Comparison of ENCODE assay signal across 9 mouse cellular contexts in genomic region chr7:4492284-4493224, GRCm38 (mm10). TPM values are rescaled to one million over a fixed set of nuclear protein-coding genes. Genes with fewer than 3 reads are reported as not detected.
A peak's percentile ranks its signal among the peaks of the same experiment; 100 is the strongest.
DNase-seq lines count a peak whose midpoint lies in the region; ATAC-seq and TF ChIP-seq lines count a peak whose summit lies in the region.
"Had no signal": no experiment of that assay in that cellular context is flagged by ENCODE, and none has a peak within 500 bp of the region (broad histone marks: within the 10 kb centered on the region; RNA-seq: fewer than 3 reads in every experiment).

No protein-coding gene starts in this region.

- H3K27ac ChIP-seq in lung, embryonic 15.5 days = no peak overlapping the region
- no peak overlapping the region; the same call in 1 of the 2 replicates for H3K27ac ChIP-seq in limb, embryonic 13.5 days
- 0 out of 2 replicates have a peak overlapping the region, but pooled peaks have one; percentile 19 for H3K27ac ChIP-seq in small intestine, adult 2 months (ENCODE audit: insufficient read depth, low read depth, low read length)

- no peak for TF ChIP-seq CTCF in lung, adult 2 months (IDR thresholded peaks at IDR 0.05; ENCODE audit: insufficient read depth, low read length)
- TF ChIP-seq CTCF in small intestine, adult 2 months (IDR thresholded peaks at IDR 0.05; ENCODE audit: extremely low read depth, insufficient read length, insufficient replicate concordance, low read depth, low read length) = no peak

- no peak overlapping the region for H3K4me2 ChIP-seq in lung, embryonic 15.5 days
- H3K4me2 ChIP-seq in limb, embryonic 13.5 days (replicated peaks) = no peak overlapping the region

- H3K4me1 ChIP-seq in lung, embryonic 15.5 days = peaks cover 14% of the 10 kb centered on the region
- peaks cover 20% of the 10 kb centered on the region for H3K4me1 ChIP-seq in lung, adult 2 months (ENCODE audit: control insufficient read depth, insufficient read depth, low read length)
- H3K4me1 ChIP-seq in limb, embryonic 13.5 days = peaks cover 16% of the 10 kb centered on the region
- peaks cover 4% of the 10 kb centered on the region; the same call in 1 of the 2 replicates for H3K4me1 ChIP-seq in small intestine, adult 2 months (ENCODE audit: control insufficient read depth, insufficient read depth, insufficient read length, low read length)

- H3K9me3 ChIP-seq in lung, embryonic 15.5 days = no peaks in the 10 kb centered on the region
- no peaks in the 10 kb centered on the region for H3K9me3 ChIP-seq in limb, embryonic 13.5 days

- no peak overlapping the region for H3K9ac ChIP-seq in lung, embryonic 15.5 days
- peak overlapping the region; percentile 25; the same call in 1 of the 2 replicates for H3K9ac ChIP-seq in limb, embryonic 13.5 days

- DNase-seq in lung, adult 2 months = no peak
- DNase-seq in brain, adult 2 months (ENCODE audit: low read depth, low spot score) = peak; percentile 20
- no peak for DNase-seq in kidney, postnatal 14 days
- DNase-seq in adrenal gland, postnatal 36 days = no peak
- DNase-seq in adrenal gland, adult 8-10 months = no peak
- DNase-seq: gastrocnemius, postnatal 25 days had no signal

- 78% methylated on average over 13 of the region's 13 CpGs for WGBS in lung, embryonic 15.5 days
- 58% methylated on average over 13 of the region's 13 CpGs for WGBS in lung, adult 2 months
- WGBS in limb, embryonic 13.5 days = 73% methylated on average over 13 of the region's 13 CpGs
- WGBS in small intestine, adult 2 months = 81% methylated on average over 13 of the region's 13 CpGs

- peak; percentile 45; the same call in 1 of the 2 replicates for ATAC-seq in lung, embryonic 15.5 days (ENCODE audit: borderline replicate concordance, extremely low read depth, low FRiP score, low TSS enrichment)
- peak; percentile 30; the same call in 1 of the 2 replicates for ATAC-seq in limb, embryonic 13.5 days (ENCODE audit: low FRiP score, low read depth)

- no peaks in the 10 kb centered on the region for H3K27me3 ChIP-seq in lung, embryonic 15.5 days
- H3K27me3 ChIP-seq in limb, embryonic 13.5 days = no peaks in the 10 kb centered on the region
- H3K27me3 ChIP-seq in small intestine, adult 2 months (ENCODE audit: control insufficient read depth, insufficient read depth, low read length) = no peaks in the 10 kb centered on the region

- TF ChIP-seq POLR2A in lung, adult 2 months (IDR thresholded peaks at IDR 0.05; ENCODE audit: borderline replicate concordance, extremely low read depth, low read depth, low read length) = no peak
- no peak for TF ChIP-seq POLR2A in small intestine, adult 2 months (IDR thresholded peaks at IDR 0.05; ENCODE audit: low read depth, low read length)

- H3K4me3 ChIP-seq in lung, embryonic 15.5 days = no peak overlapping the region
- H3K4me3 ChIP-seq in lung, adult 2 months (replicated peaks; ENCODE audit: extremely low read depth, low read depth, low read length) = no peak overlapping the region
- no peak overlapping the region for H3K4me3 ChIP-seq in limb, embryonic 13.5 days
- no peak overlapping the region for H3K4me3 ChIP-seq in small intestine, adult 2 months (ENCODE audit: low read depth, low read length)

- peaks cover 50% of the 10 kb centered on the region for H3K36me3 ChIP-seq in lung, embryonic 15.5 days
- H3K36me3 ChIP-seq in limb, embryonic 13.5 days = peaks cover 85% of the 10 kb centered on the region
- H3K36me3 ChIP-seq in small intestine, adult 2 months (ENCODE audit: control insufficient read depth, insufficient read depth, low read length) = peaks cover 31% of the 10 kb centered on the region

RNA-seq across cellular contexts. Expression of gene Ppp1r12c, which starts 8.9 kb away (rescaled TPM):
- polyA plus RNA-seq in lung, embryonic 15.5 days (2015; fragmentation: Nextera tagmentation; extraction: Ambion mirVana) = 41.6 and 49.0 TPM in 2 replicates
- polyA plus RNA-seq in lung, adult 2 months (2012; rRNA removed) = 92.3 and 108 TPM in 2 replicates
- 43.8 and 50.2 TPM in 2 replicates for polyA plus RNA-seq in limb, embryonic 13.5 days (2015; fragmentation: Nextera tagmentation; extraction: Ambion mirVana)
- polyA plus RNA-seq in small intestine, adult 2 months (2012; rRNA removed) = 58.0 and 59.2 TPM in 2 replicates
- 100 to 1,000 TPM in 1 of 2 experiments, 10 to 100 TPM in 1; 74.6 to 112 TPM for total RNA-seq in adrenal gland, postnatal 36 days (2021)
- 100 to 1,000 TPM in 3 of 4 experiments, 10 to 100 TPM in 1; 76.7 to 152 (median 113) TPM for total RNA-seq in adrenal gland, adult 8-10 months (2022)

RNA-seq across cellular contexts. Expression of gene Tnnt1, which starts 23.6 kb away (rescaled TPM):
- polyA plus RNA-seq in lung, embryonic 15.5 days (2015; fragmentation: Nextera tagmentation; extraction: Ambion mirVana) = 13.4 and 23.1 TPM in 2 replicates
- polyA plus RNA-seq in lung, adult 2 months (2012; rRNA removed) = 0.81 and 0.89 TPM in 2 replicates
- 298 and 309 TPM in 2 replicates for polyA plus RNA-seq in limb, embryonic 13.5 days (2015; fragmentation: Nextera tagmentation; extraction: Ambion mirVana)
- polyA plus RNA-seq in small intestine, adult 2 months (2012; rRNA removed) = 0.22 and 0.58 TPM in 2 replicates
- 1 to 10 TPM; 1.0 to 1.8 TPM for total RNA-seq in adrenal gland, postnatal 36 days (2021)
- 1 to 10 TPM in 2 of 4 experiments, under 1 TPM in 2; 0.46 to 1.5 (median 1.1) TPM for total RNA-seq in adrenal gland, adult 8-10 months (2022)

RNA-seq across cellular contexts. Expression of gene Tnni3, which starts 31.5 kb away (rescaled TPM):
- 79.8 and 114 TPM in 2 replicates for polyA plus RNA-seq in lung, embryonic 15.5 days (2015; fragmentation: Nextera tagmentation; extraction: Ambion mirVana)
- polyA plus RNA-seq in lung, adult 2 months (2012; rRNA removed) = 428 and 438 TPM in 2 replicates
- 4.9 and 5.5 TPM in 2 replicates for polyA plus RNA-seq in limb, embryonic 13.5 days (2015; fragmentation: Nextera tagmentation; extraction: Ambion mirVana)
- 0.43 and 1.4 TPM in 2 replicates for polyA plus RNA-seq in small intestine, adult 2 months (2012; rRNA removed)
- under 1 TPM; 0.56 to 0.76 TPM for total RNA-seq in adrenal gland, postnatal 36 days (2021)
- 1 to 10 TPM; 1.3 to 3.1 (median 2.5) TPM for total RNA-seq in adrenal gland, adult 8-10 months (2022)

RNA-seq across cellular contexts. Expression of gene Eps8l1, which starts 32.1 kb away (rescaled TPM):
- polyA plus RNA-seq in lung, embryonic 15.5 days (2015; fragmentation: Nextera tagmentation; extraction: Ambion mirVana) = 14.1 and 15.5 TPM in 2 replicates
- 32.7 and 44.8 TPM in 2 replicates for polyA plus RNA-seq in lung, adult 2 months (2012; rRNA removed)
- polyA plus RNA-seq in limb, embryonic 13.5 days (2015; fragmentation: Nextera tagmentation; extraction: Ambion mirVana) = 5.9 and 6.3 TPM in 2 replicates
- polyA plus RNA-seq in small intestine, adult 2 months (2012; rRNA removed) = 0.76 and 2.3 TPM in 2 replicates
- 1 to 10 TPM; 2.6 to 9.6 TPM for total RNA-seq in adrenal gland, postnatal 36 days (2021)
- total RNA-seq in adrenal gland, adult 8-10 months (2022) = 1 to 10 TPM; 2.0 to 6.7 (median 3.9) TPM

RNA-seq across cellular contexts. Expression of gene Dnaaf3, which starts 39.7 kb away (rescaled TPM):
- 2.9 and 3.2 TPM in 2 replicates for polyA plus RNA-seq in lung, embryonic 15.5 days (2015; fragmentation: Nextera tagmentation; extraction: Ambion mirVana)
- polyA plus RNA-seq in lung, adult 2 months (2012; rRNA removed) = 16.1 and 17.8 TPM in 2 replicates
- polyA plus RNA-seq in limb, embryonic 13.5 days (2015; fragmentation: Nextera tagmentation; extraction: Ambion mirVana) = 3.0 and 3.3 TPM in 2 replicates
- 1.1 and 1.9 TPM in 2 replicates for polyA plus RNA-seq in small intestine, adult 2 months (2012; rRNA removed)
- total RNA-seq in adrenal gland, postnatal 36 days (2021) = 1 to 10 TPM in 1 of 2 experiments, under 1 TPM in 1; 0.70 to 1.2 TPM
- total RNA-seq in adrenal gland, adult 8-10 months (2022) = 1 to 10 TPM in 2 of 4 experiments, under 1 TPM in 2; 0.64 to 1.2 (median 1.0) TPM
- total RNA-seq: gastrocnemius, postnatal 25 days had no signal

Comparison
In these comparisons a context has a peak if more than half of its experiments do, and no peak if none do; other contexts are left out.
1. RNA of gene Tnnt1, which starts 23.6 kb away (polyA plus RNA-seq): 298 to 309 TPM in limb, embryonic 13.5 days; 13.4 to 23.1 TPM in lung, embryonic 15.5 days, 0.81 to 0.89 TPM in lung, adult 2 months and 0.22 to 0.58 TPM in small intestine, adult 2 months; every median in the first group is over 10 times any median in the second.
2. RNA of gene Tnni3, which starts 31.5 kb away (polyA plus RNA-seq): 428 to 438 TPM in lung, adult 2 months and 79.8 to 114 TPM in lung, embryonic 15.5 days; 4.9 to 5.5 TPM in limb, embryonic 13.5 days and 0.43 to 1.4 TPM in small intestine, adult 2 months; every median in the first group is over 10 times any median in the second.